Mouse (Mus musculus) hindbrain, embryonic 14.5 days (tissue): Measurements from ENCODE around the gene Grhpr. TPM values are rescaled to one million over a fixed set of nuclear protein-coding genes. Genes with fewer than 3 reads are reported as not detected.

Experiments
- ATAC-seq: fragments of 200-750 bp; cut with Nextera tagmentation; 2 replicates; pipeline ENCODE4 v1.8.0; 2017; ENCODE audit warnings: moderate number of reproducible peaks, mild to moderate bottlenecking, moderate TSS enrichment, moderate library complexity; ENCODE audit not compliant: low FRiP score
- DNase-seq: peaks from one replicate; pipeline ENCODE4 v3.0.0-alpha.2; 2015; ENCODE audit warnings: low spot score
- H3K27ac ChIP-seq: fragments of 300-500 bp; sonication (generic); 2 replicates; pipeline ENCODE4 v1.5.1; 2014; ENCODE audit warnings: mild to moderate bottlenecking, moderate library complexity
- H3K27me3 ChIP-seq: fragments of 300-500 bp; sonication (generic); 2 replicates; pipeline ENCODE4 v1.6.1; 2014; ENCODE audit warnings: mild to moderate bottlenecking, low read length, mixed read lengths; ENCODE audit not compliant: control insufficient read depth, insufficient read depth
- H3K36me3 ChIP-seq: fragments of 300-500 bp; sonication (generic); replicated peaks from 2 replicates; pipeline ENCODE4 v1.6.1; 2014; ENCODE audit not compliant: control insufficient read depth, insufficient read depth
- H3K4me1 ChIP-seq: fragments of 300-500 bp; sonication (generic); replicated peaks from 2 replicates; pipeline ENCODE4 v1.6.1; 2014; ENCODE audit warnings: antibody characterized with exemption, low read length, mixed read lengths; ENCODE audit not compliant: control insufficient read depth, insufficient read depth
- H3K4me2 ChIP-seq: fragments of 300-500 bp; sonication (generic); replicated peaks from 2 replicates; pipeline ENCODE4 v1.6.1; 2014; ENCODE audit warnings: mild to moderate bottlenecking, moderate library complexity
- H3K4me3 ChIP-seq: fragments of 300-500 bp; sonication (generic); replicated peaks from 2 replicates; pipeline ENCODE4 v1.5.1; 2014; ENCODE audit warnings: mild to moderate bottlenecking, low read length
- H3K9ac ChIP-seq: fragments of 300-500 bp; sonication (generic); 2 replicates; pipeline ENCODE4 v1.6.1; 2014
- H3K9me3 ChIP-seq: fragments of 300-500 bp; sonication (generic); 2 replicates; pipeline ENCODE4 v1.6.1; 2016; ENCODE audit warnings: low read length; ENCODE audit not compliant: control insufficient read depth
- WGBS: fragments of 180-500 bp; shearing (Covaris S2); extraction: QIAGEN DNeasy Blood & Tissue Kit; methylation state at CpG from one replicate; pipeline ENCODE4 v1.1.7; 2014; 5-methylcytosine and 5-hydroxymethylcytosine counted together
- polyA plus RNA-seq: library from polyadenylated mRNA; unstranded; fragments of >200 nt; fragmentation: Nextera tagmentation; extraction: Ambion mirVana; gene quantifications from 2 replicates; pipeline ENCODE4 v1.2.1, GENCODE M21; 2014

Gene Grhpr
- polyA plus RNA-seq, 1 experiment from 2014 or later: 28.5 TPM

DNA sequence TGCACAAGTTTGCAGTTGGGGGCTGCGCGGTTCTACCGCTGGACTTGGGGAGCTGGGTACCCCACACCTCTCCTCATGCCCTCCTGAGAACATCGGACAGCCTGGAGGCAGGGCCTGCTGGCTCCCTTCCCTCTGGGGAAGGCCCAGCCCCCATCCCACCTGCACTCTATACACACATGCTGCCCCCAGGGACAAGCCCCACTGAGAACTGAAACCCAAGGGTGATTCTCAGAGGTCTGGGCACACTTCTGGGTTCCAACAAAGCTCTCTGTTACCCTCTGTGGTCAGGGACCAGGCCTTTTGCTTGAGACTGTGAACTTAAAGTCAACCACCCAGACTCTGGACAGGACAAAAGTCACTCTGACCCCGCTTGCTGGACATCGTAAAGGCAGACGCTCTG lies 11.1 kb upstream of the Grhpr start:
- no peak for ATAC-seq
- WGBS: 97% methylated on average over 7 of the region's 7 CpGs
- H3K27me3 ChIP-seq: no peaks in the 10 kb centered on the region

DNA sequence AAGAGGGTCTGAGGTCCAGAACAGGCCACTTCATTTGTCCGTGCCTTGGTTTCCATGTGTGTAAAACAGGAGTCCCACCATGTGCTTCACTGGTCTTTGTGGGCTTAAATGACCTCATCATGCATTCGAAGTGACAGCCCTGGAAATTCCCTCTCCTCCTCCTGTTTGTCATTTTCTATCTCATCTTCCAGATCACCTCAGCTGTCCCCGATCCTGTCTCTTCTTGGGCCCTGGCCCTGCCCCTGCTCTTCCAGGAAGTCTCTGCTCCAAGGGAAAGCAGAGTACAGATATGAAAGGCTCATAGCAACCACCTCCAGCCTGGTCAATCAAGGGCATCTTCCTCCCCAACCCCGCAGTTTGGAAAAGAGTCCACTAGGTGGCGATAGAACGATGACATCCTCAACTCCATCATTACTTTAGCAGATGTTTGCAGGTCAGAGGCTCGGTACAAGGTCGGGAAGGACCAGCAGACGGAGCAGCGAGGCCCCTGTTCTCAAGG lies 10.5 kb upstream of the Grhpr start:
- no peak overlapping the region for H3K4me3 ChIP-seq
- no peak overlapping the region for H3K9ac ChIP-seq
- H3K27me3 ChIP-seq: no peaks in the 10 kb centered on the region
- H3K36me3 ChIP-seq: no peaks in the 10 kb centered on the region
- H3K4me2 ChIP-seq: no peak overlapping the region
- H3K27ac ChIP-seq: no peak overlapping the region
- H3K4me1 ChIP-seq: 0 out of 2 replicates have a peak, but pooled peaks cover 6% of the 10 kb centered on the region
- ATAC-seq (no peak), DNase-seq (peak; percentile 66)
- H3K9me3 ChIP-seq: no peaks in the 10 kb centered on the region
- 25% methylated on average over 10 of the region's 10 CpGs for WGBS

More for the DNA sequence above, 11.1 kb upstream of the Grhpr start:
- no peak overlapping the region for H3K4me2 ChIP-seq
- DNase-seq: no peak
- no peak overlapping the region for H3K9ac ChIP-seq
- H3K4me1 ChIP-seq: 0 out of 2 replicates have a peak, but pooled peaks cover 6% of the 10 kb centered on the region
- no peak overlapping the region for H3K27ac ChIP-seq
- no peaks in the 10 kb centered on the region for H3K9me3 ChIP-seq
- no peak overlapping the region for H3K4me3 ChIP-seq
- H3K36me3 ChIP-seq: no peaks in the 10 kb centered on the region

DNA sequence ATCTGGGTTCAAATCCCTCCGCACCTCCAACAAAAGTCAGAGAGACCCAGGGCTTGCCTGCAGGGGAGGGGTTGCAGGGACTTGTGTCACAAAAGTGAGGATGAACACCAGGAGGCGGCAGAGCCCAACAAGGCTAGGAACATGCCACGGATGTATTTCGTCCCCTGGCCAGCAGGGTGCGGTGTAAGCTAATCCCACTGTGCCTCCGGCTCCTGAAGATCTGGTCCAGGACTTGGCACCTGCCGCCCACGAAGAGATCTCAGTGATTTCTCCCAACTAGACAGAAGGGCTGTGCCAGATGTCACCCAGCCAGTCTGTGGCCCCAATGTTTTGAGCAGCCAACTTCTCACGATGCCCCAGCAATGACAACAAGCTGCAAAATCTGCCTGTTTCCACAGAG lies 7.7 kb upstream of the Grhpr start:
- ATAC-seq: peak; percentile 40; the same call in 1 of the 2 replicates
- Histone ChIP-seq H3K4me3 (no peak overlapping the region), H3K4me1 (0 out of 2 replicates have a peak, but pooled peaks cover 6% of the 10 kb centered on the region), H3K9me3 (no peaks in the 10 kb centered on the region), H3K27ac (no peak overlapping the region), H3K27me3 (no peaks in the 10 kb centered on the region), H3K9ac (no peak overlapping the region), H3K4me2 (peak overlapping the region; percentile 31), H3K36me3 (no peaks in the 10 kb centered on the region)
- DNase-seq: peak; percentile 58
- 14% methylated on average over 9 of the region's 9 CpGs for WGBS

DNA sequence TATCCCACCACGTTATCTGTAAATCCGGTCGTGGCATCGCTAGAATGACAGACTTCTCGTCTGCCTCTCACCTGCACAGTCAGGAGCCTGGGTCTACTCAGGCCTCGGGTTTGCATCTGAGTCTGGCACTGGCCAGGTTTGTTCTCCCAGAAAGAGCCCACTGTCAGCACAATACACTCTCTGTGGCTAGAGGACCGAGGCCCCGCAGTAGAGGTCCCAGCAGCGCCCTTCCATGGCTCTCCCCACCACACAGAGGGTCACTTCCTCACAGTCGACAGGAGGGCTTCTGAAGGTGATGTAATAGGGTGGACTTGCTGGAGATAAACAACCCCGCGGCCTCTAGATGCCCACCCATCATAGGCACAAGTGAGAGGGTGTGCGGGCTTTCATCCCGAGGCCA lies 7.3 kb upstream of the Grhpr start:
- peak; percentile 27; the same call in 1 of the 2 replicates for ATAC-seq
- 58% methylated on average over 14 of the region's 14 CpGs for WGBS
- H3K4me1 ChIP-seq: 0 out of 2 replicates have a peak, but pooled peaks cover 6% of the 10 kb centered on the region
- H3K4me2 ChIP-seq: peak overlapping the region; percentile 31
- H3K9ac ChIP-seq: no peak overlapping the region
- no peak overlapping the region for H3K27ac ChIP-seq
- no peaks in the 10 kb centered on the region for H3K36me3 ChIP-seq
- DNase-seq: no peak
- no peaks in the 10 kb centered on the region for H3K9me3 ChIP-seq
- H3K4me3 ChIP-seq: no peak overlapping the region
- H3K27me3 ChIP-seq: no peaks in the 10 kb centered on the region

DNA sequence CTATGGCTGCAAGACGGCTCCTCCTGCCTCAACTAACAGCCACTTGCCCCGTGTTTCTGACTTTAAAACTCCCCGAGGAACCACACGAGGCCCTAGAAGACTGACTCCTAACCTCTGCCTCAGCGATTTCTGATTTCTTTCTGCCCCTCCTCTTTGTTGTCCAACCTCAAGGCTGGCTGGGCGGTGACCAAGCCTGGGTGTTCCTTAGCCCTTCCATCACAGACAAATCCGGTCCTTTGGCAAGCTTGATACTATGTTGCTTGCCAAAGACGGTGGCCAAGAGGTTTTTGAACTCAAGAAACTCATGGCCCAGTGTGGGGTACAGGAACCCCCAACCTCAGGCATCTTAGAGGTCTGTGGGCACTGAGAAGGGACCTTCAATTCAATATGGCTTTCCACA lies 6.9 kb upstream of the Grhpr start:
- DNase-seq (no peak), ATAC-seq (no peak)
- Histone ChIP-seq H3K4me1 (0 out of 2 replicates have a peak, but pooled peaks cover 6% of the 10 kb centered on the region), H3K9me3 (no peaks in the 10 kb centered on the region), H3K36me3 (no peaks in the 10 kb centered on the region), H3K9ac (no peak overlapping the region), H3K27me3 (no peaks in the 10 kb centered on the region), H3K4me2 (no peak overlapping the region), H3K4me3 (no peak overlapping the region), H3K27ac (no peak overlapping the region)
- WGBS: 80% methylated on average over 8 of the region's 8 CpGs

DNA sequence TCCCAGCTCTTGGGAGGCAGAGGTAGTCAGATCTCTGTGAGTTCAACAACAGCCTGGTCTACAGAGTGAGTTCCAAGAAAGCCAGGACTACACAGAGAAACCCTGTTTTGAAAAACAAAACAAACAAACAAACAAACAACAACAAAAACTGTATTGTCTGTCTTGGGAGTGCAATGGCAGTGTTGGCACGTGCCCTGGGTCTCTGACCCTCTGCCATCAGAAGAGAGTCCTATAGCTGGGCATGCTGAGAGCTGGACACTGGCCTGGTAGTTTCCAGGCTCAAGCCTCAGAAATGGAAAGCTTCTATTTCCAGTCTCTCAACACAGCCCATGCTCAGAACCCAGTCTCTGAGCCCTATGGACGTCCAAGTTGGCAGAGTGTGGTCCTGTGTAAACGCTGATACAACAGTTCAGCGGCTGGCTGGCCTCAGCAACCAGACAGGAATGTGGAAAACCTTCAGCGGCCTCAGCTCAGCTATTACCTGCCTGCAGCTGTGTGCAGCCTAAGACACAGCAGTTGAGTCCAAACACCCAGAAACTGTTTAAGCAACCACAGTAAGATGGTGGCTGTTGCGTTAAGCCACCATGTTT lies 5.1 kb upstream of the Grhpr start:
- ATAC-seq (no peak), DNase-seq (no peak)
- H3K36me3 ChIP-seq: no peaks in the 10 kb centered on the region
- H3K9me3 ChIP-seq: no peaks in the 10 kb centered on the region
- no peak overlapping the region for H3K4me3 ChIP-seq
- 0 out of 2 replicates have a peak, but pooled peaks cover 15% of the 10 kb centered on the region for H3K4me1 ChIP-seq
- no peak overlapping the region for H3K4me2 ChIP-seq
- no peak overlapping the region for H3K9ac ChIP-seq
- H3K27ac ChIP-seq: no peak overlapping the region
- no peaks in the 10 kb centered on the region for H3K27me3 ChIP-seq
- WGBS: 77% methylated on average over 6 of the region's 6 CpGs

DNA sequence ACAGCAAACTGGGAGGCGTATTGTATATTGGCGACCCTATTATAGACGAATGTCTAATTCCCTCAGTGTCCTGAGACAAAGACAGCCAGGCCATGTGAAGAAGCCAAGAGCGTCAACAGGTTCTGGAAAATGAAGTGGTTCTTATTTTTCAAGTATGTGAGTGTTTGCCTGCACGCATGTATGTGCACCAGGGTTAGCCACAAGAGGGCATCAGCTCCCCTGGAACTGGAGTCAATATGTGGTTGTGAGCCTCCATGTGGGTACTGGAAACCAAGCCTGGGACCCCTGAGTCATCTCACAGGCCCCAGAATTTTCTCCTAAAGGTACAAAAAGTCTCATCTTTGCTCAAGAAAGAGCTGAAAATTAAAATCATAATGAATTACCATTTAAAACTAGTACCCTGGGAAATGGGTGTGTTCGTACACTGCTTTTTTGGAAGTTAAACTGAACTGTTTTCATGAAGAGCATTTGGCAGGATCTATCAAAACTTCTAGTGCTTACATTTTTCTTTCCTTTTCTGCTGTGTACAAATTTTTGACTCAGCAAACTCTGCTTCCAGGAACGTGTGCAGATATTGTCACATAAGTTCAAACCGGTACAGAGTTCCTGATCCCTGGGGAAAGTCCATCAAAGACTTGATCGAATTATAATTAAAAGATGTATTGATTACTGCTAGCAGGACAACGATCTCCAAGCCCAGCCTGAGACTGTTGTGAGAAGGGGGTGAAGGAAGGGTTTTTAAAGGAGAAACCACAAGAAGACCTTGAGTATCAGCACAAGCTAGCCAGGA lies 4.1 kb upstream of the Grhpr start:
- WGBS: 89% methylated on average over 10 of the region's 10 CpGs
- no peak overlapping the region for H3K9ac ChIP-seq
- ATAC-seq: no peak
- no peaks in the 10 kb centered on the region for H3K27me3 ChIP-seq
- H3K36me3 ChIP-seq: no peaks in the 10 kb centered on the region
- DNase-seq: no peak
- H3K27ac ChIP-seq: no peak overlapping the region
- H3K4me1 ChIP-seq: peaks cover 23% of the 10 kb centered on the region
- no peak overlapping the region for H3K4me3 ChIP-seq
- H3K4me2 ChIP-seq: no peak overlapping the region
- no peaks in the 10 kb centered on the region for H3K9me3 ChIP-seq

DNA sequence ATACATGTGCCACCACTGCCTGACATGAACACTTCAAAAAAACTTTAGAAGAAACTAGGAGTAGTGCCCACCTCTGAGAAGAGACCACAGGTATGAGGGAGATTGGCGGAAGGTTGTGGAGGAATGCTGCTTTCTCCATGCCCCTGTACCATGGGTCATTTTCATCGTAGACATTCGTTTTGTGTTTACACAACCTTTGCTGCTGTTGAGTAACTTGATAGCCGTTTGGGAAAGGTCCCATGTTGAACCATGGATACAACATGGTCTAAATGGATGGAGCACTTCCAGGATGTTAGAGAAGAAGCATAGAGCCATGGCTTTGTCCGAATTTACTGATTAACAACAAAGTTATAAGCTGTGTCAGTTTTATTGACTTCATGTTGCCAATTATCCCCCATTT lies 3.0 kb upstream of the Grhpr start:
- no peak for DNase-seq
- no peak for ATAC-seq
- H3K4me1 ChIP-seq: peaks cover 23% of the 10 kb centered on the region
- no peak overlapping the region for H3K4me3 ChIP-seq
- no peak overlapping the region for H3K9ac ChIP-seq
- 85% methylated on average over 5 of the region's 5 CpGs for WGBS
- no peaks in the 10 kb centered on the region for H3K27me3 ChIP-seq
- no peak overlapping the region for H3K4me2 ChIP-seq
- H3K36me3 ChIP-seq: no peaks in the 10 kb centered on the region
- no peak overlapping the region for H3K27ac ChIP-seq
- no peaks in the 10 kb centered on the region for H3K9me3 ChIP-seq

DNA sequence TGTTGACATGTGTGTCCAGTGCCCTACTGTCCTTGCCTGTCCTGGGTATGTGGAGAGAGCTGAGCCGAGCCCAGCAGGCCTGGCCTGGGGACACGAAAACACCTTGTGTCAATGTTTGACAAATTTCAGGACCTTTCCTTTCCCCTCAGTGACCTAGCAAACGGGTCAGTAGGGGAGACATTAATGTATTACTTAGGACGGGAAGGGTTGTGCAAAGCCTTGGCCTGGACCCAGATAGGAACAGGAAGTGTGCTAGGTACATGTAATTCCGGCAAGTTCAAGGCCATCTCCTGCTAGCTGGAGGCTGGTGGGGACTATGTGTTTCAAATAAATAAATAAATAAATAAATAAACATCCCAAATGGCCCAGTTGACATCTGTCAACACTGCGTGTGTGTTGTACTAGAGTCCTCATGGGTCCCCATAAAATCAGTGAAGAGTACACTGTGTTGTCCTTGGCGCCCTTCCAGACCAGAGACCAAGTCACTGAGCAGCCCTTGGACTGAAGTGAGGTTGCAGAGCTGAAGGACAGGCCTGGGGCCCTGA lies 1.3 kb upstream of the Grhpr start:
- peaks cover 16% of the 10 kb centered on the region for H3K4me1 ChIP-seq
- H3K4me2 ChIP-seq: no peak overlapping the region
- no peak overlapping the region for H3K9ac ChIP-seq
- no peak for DNase-seq
- WGBS: 75% methylated on average over 7 of the region's 7 CpGs
- H3K27me3 ChIP-seq: no peaks in the 10 kb centered on the region
- H3K9me3 ChIP-seq: no peaks in the 10 kb centered on the region
- no peak overlapping the region for H3K27ac ChIP-seq
- H3K36me3 ChIP-seq: no peaks in the 10 kb centered on the region
- H3K4me3 ChIP-seq: no peak overlapping the region
- no peak for ATAC-seq
